Mouse (Mus musculus) forebrain, postnatal 0 days (tissue): ENCODE results near the gene Hacd2. TPM values are rescaled to one million over a fixed set of nuclear protein-coding genes. Genes with fewer than 3 reads are reported as not detected.

ENCODE experiments used
- ATAC-seq: fragments of 200-750 bp; cut with Nextera tagmentation; 2 replicates; pipeline ENCODE4 v1.8.0; 2017; ENCODE audit warnings: mild to moderate bottlenecking, moderate library complexity
- DNase-seq: peaks from one replicate; pipeline ENCODE4 v3.0.0-alpha.2; 2015
- H3K27ac ChIP-seq: fragments of 300-500 bp; sonication (generic); 2 replicates; pipeline ENCODE4 v1.5.1; 2014; ENCODE audit warnings: low read depth, mild to moderate bottlenecking, antibody characterized with exemption, low read length, moderate library complexity, mixed read lengths
- H3K27me3 ChIP-seq: fragments of 300-500 bp; sonication (generic); 2 replicates; pipeline ENCODE4 v1.6.1; 2014; ENCODE audit warnings: mild to moderate bottlenecking, low read length, mixed read lengths; ENCODE audit not compliant: insufficient read depth
- H3K36me3 ChIP-seq: fragments of 300-500 bp; sonication (generic); 2 replicates; pipeline ENCODE4 v1.6.1; 2014; ENCODE audit warnings: mild to moderate bottlenecking, moderate library complexity; ENCODE audit not compliant: insufficient read depth
- H3K4me1 ChIP-seq: fragments of 300-500 bp; sonication (generic); 2 replicates; pipeline ENCODE4 v1.6.1; 2014; ENCODE audit warnings: antibody characterized with exemption; ENCODE audit not compliant: insufficient read depth
- H3K4me2 ChIP-seq: fragments of 300-500 bp; sonication (generic); 2 replicates; pipeline ENCODE4 v1.6.1; 2014; ENCODE audit warnings: low read depth, mild to moderate bottlenecking, moderate library complexity
- H3K4me3 ChIP-seq: fragments of 300-500 bp; sonication (generic); 2 replicates; pipeline ENCODE4 v1.5.1; 2014; ENCODE audit warnings: low read depth, low read length, mixed read lengths
- H3K9ac ChIP-seq: fragments of 300-500 bp; sonication (generic); 2 replicates; pipeline ENCODE4 v1.6.1; 2014; ENCODE audit warnings: mild to moderate bottlenecking
- H3K9me3 ChIP-seq: fragments of 300-500 bp; sonication (generic); 2 replicates; pipeline ENCODE4 v1.6.1; 2016; ENCODE audit warnings: low read length
- CTCF ChIP-seq: sonication (generic); IDR thresholded peaks from 2 replicates; pipeline ENCODE4 v1.5.1; 2016; ENCODE audit warnings: antibody characterized with exemption, control low read depth, low read depth
- WGBS: fragments of 180-500 bp; shearing (Covaris S2); extraction: QIAGEN DNeasy Blood & Tissue Kit; methylation state at CpG from one replicate; pipeline ENCODE4 v1.1.7; 2014; 5-methylcytosine and 5-hydroxymethylcytosine counted together
- polyA plus RNA-seq: library from polyadenylated mRNA; unstranded; fragments of >200 nt; fragmentation: Nextera tagmentation; extraction: Ambion mirVana; gene quantifications from 2 replicates; pipeline ENCODE4 v1.2.1, GENCODE M21; 2015
- total RNA-seq: library from RNA; depleted of rRNA; stranded (reverse); fragments of >200 nt; gene quantifications from 2 replicates; pipeline ENCODE4 v1.2.3, GENCODE M21; 2014; rRNA removed

The Hacd2 gene
- total RNA-seq (13.5 and 13.9 TPM in 2 replicates), polyA plus RNA-seq (46.3 and 50.4 TPM in 2 replicates)

DNA sequence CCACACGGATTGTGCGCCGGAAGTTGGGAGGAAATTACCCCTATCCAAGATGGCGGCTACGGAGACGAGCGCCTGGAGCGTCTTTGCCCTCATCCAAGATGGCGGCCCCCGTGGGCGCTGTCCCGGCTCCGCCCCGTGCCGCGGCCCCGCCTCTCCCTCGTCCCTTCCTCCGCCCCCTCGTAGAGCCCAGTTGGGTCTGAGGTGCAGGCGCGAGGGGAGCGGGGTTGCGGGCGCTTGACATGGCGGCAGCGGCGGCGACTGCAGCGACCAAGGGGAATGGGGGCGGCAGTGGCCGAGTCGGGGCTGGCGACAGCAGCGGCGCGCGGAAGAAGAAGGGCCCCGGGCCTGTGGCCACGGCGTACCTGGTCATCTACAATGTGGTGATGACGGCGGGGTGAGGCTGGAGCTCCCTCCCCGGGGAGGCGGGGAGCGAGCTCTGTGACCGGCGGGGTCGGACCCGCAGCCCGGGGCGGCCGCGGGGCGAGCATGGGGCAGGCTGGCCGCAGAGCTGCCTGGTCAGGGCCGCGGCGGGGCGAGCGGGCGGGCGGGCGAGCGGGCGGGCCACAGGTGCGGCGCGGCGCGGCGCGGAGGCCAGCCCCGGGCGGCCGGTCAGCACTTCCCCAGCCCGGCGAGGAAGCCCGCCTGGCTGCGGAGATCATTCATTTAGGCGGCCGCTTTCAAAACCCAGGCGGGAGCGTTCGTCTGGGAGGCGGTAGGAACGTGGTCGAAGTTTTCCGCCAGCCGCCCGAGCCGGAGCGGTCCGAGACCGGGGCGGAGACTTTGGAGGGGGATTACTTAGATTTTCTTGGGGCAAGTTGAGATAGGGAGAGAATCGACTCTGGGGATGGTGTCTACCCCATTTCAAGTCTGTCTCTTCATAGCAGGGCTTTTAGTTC is at the start of gene Hacd2:
Hacd2 (plus strand) TSS at position 187 of the 896 bp plus-strand sequence.
- Histone ChIP-seq H3K9me3 (no peaks in the 10 kb centered on the region), H3K27ac (peak within 1 kb of the TSS; percentile 73), H3K36me3 (no peaks in the 10 kb centered on the region), H3K4me1 (peaks cover 3% of the 10 kb centered on the region; the same call in 1 of the 2 replicates), H3K4me3 (peak within 1 kb of the TSS; percentile 97), H3K4me2 (peak within 1 kb of the TSS; percentile 71), H3K9ac (peak within 1 kb of the TSS; percentile 86), H3K27me3 (peaks cover 14% of the 10 kb centered on the region)
- peak; percentile 95 for DNase-seq
- TF ChIP-seq CTCF = peak; percentile 21
- peak; percentile 99 for ATAC-seq
- under 1% methylated on average over 74 of the region's 97 CpGs for WGBS

DNA sequence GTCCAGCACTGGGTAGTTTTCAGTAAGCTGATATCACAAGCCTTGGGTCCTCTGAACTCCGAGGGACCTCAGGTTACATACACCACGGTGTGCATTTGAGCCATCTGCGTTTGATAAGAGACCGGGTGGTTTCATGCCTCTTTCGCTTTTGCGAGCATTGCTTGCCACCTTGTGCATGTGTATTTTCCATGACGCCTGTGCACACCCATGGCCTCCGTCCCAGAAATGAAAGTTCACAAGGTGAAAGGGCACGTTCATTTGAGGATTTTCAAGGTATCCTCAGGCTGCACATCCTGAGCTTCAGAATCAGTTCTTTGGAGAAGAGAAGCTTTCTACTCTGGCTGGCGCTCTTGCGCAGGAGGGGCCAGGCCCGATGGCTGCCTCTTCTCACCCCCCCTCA is 49.8 kb upstream of the Hacd2 start:
- no peak for TF ChIP-seq CTCF
- ATAC-seq (no peak), DNase-seq (no peak)
- Histone ChIP-seq H3K4me2 (no peak overlapping the region), H3K27me3 (no peaks in the 10 kb centered on the region), H3K9me3 (no peaks in the 10 kb centered on the region), H3K36me3 (no peaks in the 10 kb centered on the region), H3K9ac (no peak overlapping the region), H3K4me3 (no peak overlapping the region), H3K27ac (no peak overlapping the region), H3K4me1 (no peaks in the 10 kb centered on the region)
- 89% methylated on average over 12 of the region's 12 CpGs for WGBS

- Histone ChIP-seq H3K36me3 (no peaks in the 10 kb centered on the region), H3K4me1 (no peaks in the 10 kb centered on the region), H3K4me2 (no peak overlapping the region), H3K9ac (no peak overlapping the region), H3K9me3 (no peaks in the 10 kb centered on the region), H3K27ac (no peak overlapping the region), H3K4me3 (no peak overlapping the region), H3K27me3 (no peaks in the 10 kb centered on the region)
- DNase-seq (no peak), ATAC-seq (no peak)
- peak; percentile 37; the same call in 1 of the 2 replicates for TF ChIP-seq CTCF
- WGBS = 63% methylated on average over 2 of the region's 2 CpGs
Observed at GRCm38 (mm10) chr16:34975544-34975943, 46.7 kb upstream of the Hacd2 start.

GRCm38 (mm10) chr16:34976630-34977029 is 45.6 kb upstream of the Hacd2 start:
- Histone ChIP-seq H3K9ac (no peak overlapping the region), H3K4me1 (no peaks in the 10 kb centered on the region), H3K4me3 (no peak overlapping the region), H3K9me3 (no peaks in the 10 kb centered on the region), H3K36me3 (no peaks in the 10 kb centered on the region), H3K27me3 (no peaks in the 10 kb centered on the region), H3K4me2 (no peak overlapping the region), H3K27ac (no peak overlapping the region)
- 80% methylated on average over 13 of the region's 13 CpGs for WGBS
- ATAC-seq = no peak
- no peak for DNase-seq
- peak; percentile 43 for TF ChIP-seq CTCF

DNA sequence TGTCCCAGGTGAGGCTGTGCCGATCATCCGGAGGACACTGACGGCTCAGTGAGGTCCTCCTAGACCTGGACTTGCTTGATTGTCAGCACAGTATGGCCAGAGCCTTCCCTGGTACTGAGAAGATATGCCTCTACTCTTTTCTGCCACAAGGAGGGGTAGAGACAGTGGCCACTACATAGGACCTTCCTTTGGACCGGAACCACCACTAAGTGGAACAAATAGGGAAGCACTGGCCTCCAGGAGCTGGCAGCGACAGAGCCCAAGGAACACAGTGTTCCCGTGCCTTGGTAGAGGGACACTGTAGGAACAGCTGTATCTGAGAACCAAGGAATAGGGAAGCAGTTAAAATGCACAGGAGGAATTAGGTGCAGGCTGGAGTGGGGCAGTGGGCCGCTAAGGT is 44.2 kb upstream of the Hacd2 start:
- Histone ChIP-seq H3K4me2 (no peak overlapping the region), H3K4me1 (no peaks in the 10 kb centered on the region), H3K9me3 (no peaks in the 10 kb centered on the region), H3K9ac (no peak overlapping the region), H3K27ac (no peak overlapping the region), H3K36me3 (no peaks in the 10 kb centered on the region), H3K4me3 (no peak overlapping the region), H3K27me3 (no peaks in the 10 kb centered on the region)
- DNase-seq (no peak), ATAC-seq (no peak)
- WGBS = 98% methylated on average over 7 of the region's 7 CpGs
- no peak for TF ChIP-seq CTCF

DNA sequence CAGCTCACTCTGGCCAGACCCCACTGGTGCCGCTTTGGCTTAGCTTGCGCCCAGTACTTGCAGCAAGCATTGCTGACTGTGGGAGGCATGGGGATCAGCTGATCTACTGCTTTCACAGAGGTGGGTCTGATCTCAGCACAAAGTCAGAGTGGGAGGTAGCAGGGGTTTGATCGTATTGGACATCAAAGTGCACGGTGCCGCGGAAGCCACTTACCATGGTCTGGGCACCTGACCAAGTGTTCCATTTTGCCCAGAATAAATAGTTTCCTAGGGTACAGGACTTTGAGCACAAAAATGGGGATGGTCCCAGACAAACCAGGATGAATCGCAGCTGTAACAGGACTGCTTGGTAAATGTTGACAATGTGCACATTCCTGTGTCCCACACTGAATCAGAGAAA is 41.2 kb upstream of the Hacd2 start:
- H3K4me3 ChIP-seq = no peak overlapping the region
- no peaks in the 10 kb centered on the region for H3K27me3 ChIP-seq
- no peak overlapping the region for H3K27ac ChIP-seq
- H3K36me3 ChIP-seq = no peaks in the 10 kb centered on the region
- TF ChIP-seq CTCF = no peak
- 55% methylated on average over 7 of the region's 7 CpGs for WGBS
- H3K4me1 ChIP-seq = no peaks in the 10 kb centered on the region
- H3K9ac ChIP-seq = no peak overlapping the region
- no peak overlapping the region for H3K4me2 ChIP-seq
- ATAC-seq = peak; percentile 78
- H3K9me3 ChIP-seq = no peaks in the 10 kb centered on the region
- DNase-seq = peak; percentile 32
